Mouse (Mus musculus): ENCODE data around the gene Lrriq1. TPM values are rescaled to one million over a fixed set of nuclear protein-coding genes. Genes with fewer than 3 reads are reported as not detected.

Lrriq1 gene
- total RNA-seq (2012; rRNA removed) (not detected in 2 replicates), total RNA-seq (2014; rRNA removed) (not detected in 2 replicates), polyA plus RNA-seq (2012; ENCODE audit: insufficient read length, low read depth) (not detected in 2 replicates)

- no peak within 1 kb of the TSS for H3K4me3 ChIP-seq (replicated peaks in 1 of 3; ENCODE audit: low read depth in 2 of 3, low read length in 2 of 3, poor library complexity in 1 of 3)
- dilution Hi-C loops (cut with MboI; ENCODE audit: extremely low pct_ligation_motif_present, extremely low pct_unique_long_range_greater_than_20kb, low sequenced_read_pairs) = no loop called here
- no peak for DNase-seq (ENCODE audit: extremely low read depth)
Measured at GRCm38 (mm10) chr10:103235707-103236459, at the start of gene Lrriq1. Gene Lrriq1, minus strand, starts transcription at chr10:103236322.

GRCm38 (mm10) chr10:103253842-103254803, 18.0 kb upstream of the Lrriq1 start:
- Histone ChIP-seq H3K36me3 (replicated peaks in 1 of 2; ENCODE audit: control insufficient read depth in 1 of 2, insufficient read depth in 1 of 2, low read length in 1 of 2) (no peaks in the 10 kb centered on the region), H3K27me3 (replicated peaks) (no peaks in the 10 kb centered on the region), H3K79me2 (replicated peaks; ENCODE audit: control insufficient read depth, extremely low read depth, insufficient read depth, poor library complexity, severe bottlenecking) (no peaks in the 10 kb centered on the region), H3K27ac (ENCODE audit: insufficient read depth, low read depth) (no peak overlapping the region), H3K9ac (ENCODE audit: insufficient read depth, low read depth) (no peak overlapping the region), H3K4me1 (ENCODE audit: control insufficient read depth in 1 of 2, insufficient read depth in 2 of 2) (no peaks in the 10 kb centered on the region), H3K4me2 (ENCODE audit: insufficient read depth, low read depth, poor library complexity, severe bottlenecking) (no peak overlapping the region), H3K4me3 (replicated peaks in 1 of 3; ENCODE audit: low read depth in 2 of 3, low read length in 2 of 3, poor library complexity in 1 of 3) (no peak overlapping the region), H3K9me3 (replicated peaks; ENCODE audit: low read length) (peaks cover 35% of the 10 kb centered on the region)
- TF ChIP-seq ZMIZ1 (IDR thresholded peaks at IDR 0.05; ENCODE audit: low read depth, low read length) = no peak
- TF ChIP-seq MYC (IDR thresholded peaks at IDR 0.05; ENCODE audit: low read depth, low read length) = no peak
- TF ChIP-seq RAD21 (IDR thresholded peaks at IDR 0.05; ENCODE audit: low read depth, low read length) = peak; percentile 18
- in situ Hi-C loops (cut with MboI; ENCODE audit: low pct_ligation_motif_present, low pct_unique_long_range_greater_than_20kb, low sequenced_read_pairs) (no loop called here), dilution Hi-C loops (cut with MboI; ENCODE audit: extremely low pct_ligation_motif_present, extremely low pct_unique_long_range_greater_than_20kb, low sequenced_read_pairs) (no loop called here)
- DNase-seq (ENCODE audit: extremely low read depth) = no peak

More at GRCm38 (mm10) chr10:103235707-103236459, at the start of gene Lrriq1:
- H3K9me3 ChIP-seq (replicated peaks; ENCODE audit: low read length) = peaks cover 27% of the 10 kb centered on the region
- no peaks in the 10 kb centered on the region for H3K4me1 ChIP-seq (ENCODE audit: control insufficient read depth in 1 of 2, insufficient read depth in 2 of 2)
- H3K79me2 ChIP-seq (replicated peaks; ENCODE audit: control insufficient read depth, extremely low read depth, insufficient read depth, poor library complexity, severe bottlenecking) = no peaks in the 10 kb centered on the region
- TF ChIP-seq ZKSCAN1 (IDR thresholded peaks at IDR 0.05; ENCODE audit: borderline replicate concordance, low read depth, low read length) = no peak
- no peak within 1 kb of the TSS for H3K4me2 ChIP-seq (ENCODE audit: insufficient read depth, low read depth, poor library complexity, severe bottlenecking)
- no peaks in the 10 kb centered on the region for H3K36me3 ChIP-seq (replicated peaks in 1 of 2; ENCODE audit: control insufficient read depth in 1 of 2, insufficient read depth in 1 of 2, low read length in 1 of 2)
- no peak within 1 kb of the TSS for H3K9ac ChIP-seq (ENCODE audit: insufficient read depth, low read depth)
- no peak within 1 kb of the TSS for H3K27ac ChIP-seq (ENCODE audit: insufficient read depth, low read depth)
- H3K27me3 ChIP-seq (replicated peaks) = no peaks in the 10 kb centered on the region
- in situ Hi-C loops (cut with MboI; ENCODE audit: low pct_ligation_motif_present, low pct_unique_long_range_greater_than_20kb, low sequenced_read_pairs) = no loop called here

GRCm38 (mm10) chr10:103236460-103236772, 294 bp upstream of the Lrriq1 start:
- in situ Hi-C loops (cut with MboI; ENCODE audit: low pct_ligation_motif_present, low pct_unique_long_range_greater_than_20kb, low sequenced_read_pairs) = no loop called here
- H3K9ac ChIP-seq (ENCODE audit: insufficient read depth, low read depth) = no peak overlapping the region
- H3K79me2 ChIP-seq (replicated peaks; ENCODE audit: control insufficient read depth, extremely low read depth, insufficient read depth, poor library complexity, severe bottlenecking) = no peaks in the 10 kb centered on the region
- no peaks in the 10 kb centered on the region for H3K27me3 ChIP-seq (replicated peaks)
- no peak overlapping the region for H3K4me2 ChIP-seq (ENCODE audit: insufficient read depth, low read depth, poor library complexity, severe bottlenecking)
- no peaks in the 10 kb centered on the region for H3K36me3 ChIP-seq (replicated peaks in 1 of 2; ENCODE audit: control insufficient read depth in 1 of 2, insufficient read depth in 1 of 2, low read length in 1 of 2)
- dilution Hi-C loops (cut with MboI; ENCODE audit: extremely low pct_ligation_motif_present, extremely low pct_unique_long_range_greater_than_20kb, low sequenced_read_pairs) = no loop called here
- H3K9me3 ChIP-seq (replicated peaks; ENCODE audit: low read length) = peaks cover 26% of the 10 kb centered on the region
- no peak overlapping the region for H3K27ac ChIP-seq (ENCODE audit: insufficient read depth, low read depth)
- DNase-seq (ENCODE audit: extremely low read depth) = no peak
- no peak for TF ChIP-seq SIN3A (IDR thresholded peaks at IDR 0.05; ENCODE audit: low read length)
- no peak for TF ChIP-seq ELF1 (IDR thresholded peaks at IDR 0.05; ENCODE audit: low read depth, low read length)
- TF ChIP-seq ZNF384 (IDR thresholded peaks at IDR 0.05; ENCODE audit: low read depth, low read length) = no peak
- no peak for TF ChIP-seq ETS1 (conservative IDR thresholded peaks at IDR 0.05; ENCODE audit: low read depth, low read length)
- TF ChIP-seq ZC3H11A (IDR thresholded peaks at IDR 0.05; ENCODE audit: low read depth, low read length) = no peak
- no peak for TF ChIP-seq MEF2A (IDR thresholded peaks at IDR 0.05; ENCODE audit: borderline replicate concordance, low read depth, low read length)
- TF ChIP-seq PAX5 (IDR thresholded peaks at IDR 0.05; ENCODE audit: low read length) = no peak
- no peak for TF ChIP-seq ZMIZ1 (IDR thresholded peaks at IDR 0.05; ENCODE audit: low read depth, low read length)
- no peak for TF ChIP-seq RCOR1 (conservative IDR thresholded peaks at IDR 0.05; ENCODE audit: low read depth, low read length)
- no peak for TF ChIP-seq MXI1 (IDR thresholded peaks at IDR 0.05; ENCODE audit: low read depth, low read length)
- TF ChIP-seq MAFK (IDR thresholded peaks at IDR 0.05; ENCODE audit: insufficient replicate concordance, low read length) = no peak
- TF ChIP-seq HCFC1 (IDR thresholded peaks at IDR 0.05; ENCODE audit: low read depth, low read length) = no peak
- TF ChIP-seq E2F4 (IDR thresholded peaks at IDR 0.05; ENCODE audit: insufficient replicate concordance, low read depth, low read length) = no peak
- no peak for TF ChIP-seq NRF1 (IDR thresholded peaks at IDR 0.05; ENCODE audit: low read depth, low read length)
- no peak for TF ChIP-seq EP300 (IDR thresholded peaks at IDR 0.05; ENCODE audit: low read length)
- TF ChIP-seq SMC3 (IDR thresholded peaks at IDR 0.05; ENCODE audit: low read depth, low read length) = no peak
- no peak for TF ChIP-seq KAT2A (IDR thresholded peaks at IDR 0.05; ENCODE audit: insufficient replicate concordance, low read length)
- no peak for TF ChIP-seq CHD2 (IDR thresholded peaks at IDR 0.05; ENCODE audit: low read length)
- no peak for TF ChIP-seq MAZ (IDR thresholded peaks at IDR 0.05; ENCODE audit: low read depth, low read length)
- no peak overlapping the region for H3K4me3 ChIP-seq (replicated peaks in 1 of 3; ENCODE audit: low read depth in 2 of 3, low read length in 2 of 3, poor library complexity in 1 of 3)
- H3K4me1 ChIP-seq (ENCODE audit: control insufficient read depth in 1 of 2, insufficient read depth in 2 of 2) = no peaks in the 10 kb centered on the region

Data from CH12.LX (cell line).